18 mouse cellular contexts compared by ENCODE assay signal in the genomic region with DNA sequence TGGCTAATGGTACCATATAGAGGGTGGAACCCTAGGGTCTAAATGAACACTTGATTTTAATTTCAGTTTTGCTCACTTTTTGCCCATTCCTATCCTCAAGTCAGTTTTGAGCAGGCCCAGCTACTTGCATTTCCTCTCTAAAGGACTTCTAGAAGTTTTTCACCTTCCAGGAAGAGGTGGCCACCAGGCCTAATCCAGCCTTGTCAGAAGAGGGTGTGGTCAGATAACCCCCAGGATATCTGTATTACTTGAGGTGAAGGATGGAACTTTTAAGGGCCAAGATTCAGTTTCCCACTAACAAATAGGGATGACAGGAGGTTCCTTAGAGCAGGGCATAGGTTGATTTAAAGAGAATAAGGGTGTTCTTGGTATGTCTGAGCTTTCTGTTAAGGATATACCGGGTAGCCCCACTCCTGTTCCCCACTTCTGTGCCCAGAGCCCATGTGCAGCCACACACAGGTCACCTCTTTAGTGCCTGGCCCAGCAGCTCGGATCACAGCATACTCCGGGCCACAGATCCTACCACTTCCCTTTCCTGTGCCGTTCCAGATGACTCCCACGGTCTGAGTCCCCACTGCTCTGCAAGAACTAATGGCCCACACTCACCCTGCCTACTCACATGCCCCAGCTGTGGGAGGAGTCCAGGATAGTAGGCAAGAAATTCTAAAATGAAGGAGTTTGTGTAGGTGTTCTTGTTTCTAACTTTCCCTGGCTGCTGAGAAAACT. TPM values are rescaled to one million over a fixed set of nuclear protein-coding genes. Genes with fewer than 3 reads are reported as not detected.
A peak's percentile ranks its signal among the peaks of the same experiment; 100 is the strongest.
DNase-seq lines count a peak whose midpoint lies in the region; ATAC-seq and TF ChIP-seq lines count a peak whose summit lies in the region.
"Had no signal": no experiment of that assay in that cellular context is flagged by ENCODE, and none has a peak within 500 bp of the region (broad histone marks: within the 10 kb centered on the region; RNA-seq: fewer than 3 reads in every experiment).

No protein-coding gene starts in this region.

- 46% methylated on average over 5 of the region's 5 CpGs for WGBS in lung, postnatal 0 days
- 22% methylated on average over 5 of the region's 5 CpGs for WGBS in liver, embryonic 15.5 days (ENCODE audit: insufficient replicate concordance)
- WGBS in kidney, adult 2 months: 43% methylated on average over 5 of the region's 5 CpGs

- H3K4me2 ChIP-seq in lung, postnatal 0 days (replicated peaks; ENCODE audit: low read depth, low read length): no peak overlapping the region
- H3K4me2 ChIP-seq in liver, embryonic 15.5 days: 0 out of 2 replicates have a peak overlapping the region, but pooled peaks have one; percentile 7
- H3K4me2 ChIP-seq: heart, embryonic 13.5 days; limb, embryonic 15.5 days; midbrain, embryonic 13.5 days had no signal

- no peak for TF ChIP-seq POLR2A in kidney, adult 2 months (IDR thresholded peaks at IDR 0.05; ENCODE audit: low read depth, low read length)

- TF ChIP-seq EP300 in lung, postnatal 0 days (IDR thresholded peaks at IDR 0.05): no peak

- no peaks in the 10 kb centered on the region for H3K36me3 ChIP-seq in lung, postnatal 0 days (ENCODE audit: insufficient read depth, low read length)
- no peaks in the 10 kb centered on the region for H3K36me3 ChIP-seq in liver, embryonic 15.5 days (replicated peaks)
- no peaks in the 10 kb centered on the region for H3K36me3 ChIP-seq in kidney, adult 2 months (ENCODE audit: control insufficient read depth, insufficient read depth, low read length)
- H3K36me3 ChIP-seq: heart, embryonic 13.5 days; hindbrain, embryonic 10.5 days; limb, embryonic 15.5 days; midbrain, embryonic 13.5 days had no signal

- H3K9me3 ChIP-seq in lung, postnatal 0 days (ENCODE audit: low read length): no peaks in the 10 kb centered on the region
- no peaks in the 10 kb centered on the region for H3K9me3 ChIP-seq in liver, embryonic 15.5 days (replicated peaks)
- H3K9me3 ChIP-seq: heart, embryonic 13.5 days; hindbrain, embryonic 10.5 days; limb, embryonic 15.5 days had no signal

- no peaks in the 10 kb centered on the region for H3K27me3 ChIP-seq in lung, postnatal 0 days (replicated peaks; ENCODE audit: insufficient read depth, low read length)
- peaks cover 6% of the 10 kb centered on the region; the same call in 1 of the 2 replicates for H3K27me3 ChIP-seq in liver, embryonic 15.5 days
- no peaks in the 10 kb centered on the region for H3K27me3 ChIP-seq in kidney, adult 2 months (replicated peaks; ENCODE audit: control insufficient read depth, insufficient read depth, low read length)
- H3K27me3 ChIP-seq: heart, embryonic 13.5 days; limb, embryonic 15.5 days; midbrain, embryonic 13.5 days had no signal

- no peak overlapping the region for H3K27ac ChIP-seq in lung, postnatal 0 days (ENCODE audit: low read length)
- no peak overlapping the region for H3K27ac ChIP-seq in liver, embryonic 15.5 days (replicated peaks)
- H3K27ac ChIP-seq in kidney, adult 2 months (ENCODE audit: insufficient read depth, low read depth, low read length): no peak overlapping the region
- H3K27ac ChIP-seq: heart, embryonic 13.5 days; hindbrain, embryonic 10.5 days; limb, embryonic 15.5 days; midbrain, embryonic 13.5 days had no signal

- ATAC-seq in lung, postnatal 0 days: 0 out of 2 replicates have a peak, but pooled peaks have one; percentile 20
- ATAC-seq in common myeloid progenitor, adult 5-6 weeks (replicated peaks; ENCODE audit: low read depth, poor library complexity, severe bottlenecking): peak; percentile 86
- peak; percentile 43; the same call in 1 of the 2 replicates for ATAC-seq in liver, embryonic 15.5 days (ENCODE audit: insufficient read depth)
- ATAC-seq: CD4-positive, CD25-positive, alpha-beta regulatory T cell, adult 4 months; midbrain, embryonic 13.5 days had no signal

- no peak overlapping the region for H3K4me3 ChIP-seq in lung, postnatal 0 days (ENCODE audit: low read depth, low read length)
- H3K4me3 ChIP-seq in liver, embryonic 15.5 days (replicated peaks): no peak overlapping the region
- no peak overlapping the region for H3K4me3 ChIP-seq in kidney, adult 2 months (ENCODE audit: insufficient read depth, low read depth, low read length)
- H3K4me3 ChIP-seq: heart, embryonic 13.5 days; hindbrain, embryonic 10.5 days; limb, embryonic 15.5 days; midbrain, embryonic 13.5 days had no signal

- TF ChIP-seq CTCF in lung, postnatal 0 days (IDR thresholded peaks at IDR 0.05): no peak
- TF ChIP-seq CTCF in kidney, adult 2 months (conservative IDR thresholded peaks at IDR 0.05; ENCODE audit: insufficient read depth, insufficient read length, low read depth, low read length): no peak

- no peak overlapping the region for H3K9ac ChIP-seq in lung, postnatal 0 days (replicated peaks; ENCODE audit: low read depth)
- no peak overlapping the region for H3K9ac ChIP-seq in liver, embryonic 15.5 days
- H3K9ac ChIP-seq: heart, embryonic 13.5 days; limb, embryonic 15.5 days; midbrain, embryonic 13.5 days had no signal

- DNase-seq in lung, postnatal 0 days (ENCODE audit: low spot score): no peak
- DNase-seq in lung, postnatal 14 days: no peak
- DNase-seq in cerebellum, postnatal 25 days: no peak
- DNase-seq in gastrocnemius, postnatal 10 days: no peak
- no peak for DNase-seq in kidney, adult 2 months
- DNase-seq: adrenal gland, postnatal 10 days; cerebellum, adult 9-11 months; embryo, embryonic 11 days; gastrocnemius, postnatal 36 days; kidney, adult 8-10 months; thymus, adult 2 months had no signal

- peaks cover 3% of the 10 kb centered on the region; the same call in 1 of the 2 replicates for H3K4me1 ChIP-seq in lung, postnatal 0 days (ENCODE audit: insufficient read depth, low read depth, low read length)
- H3K4me1 ChIP-seq in liver, embryonic 15.5 days (replicated peaks): peaks cover 29% of the 10 kb centered on the region
- H3K4me1 ChIP-seq in kidney, adult 2 months (ENCODE audit: control insufficient read depth, insufficient read depth, low read length): no peaks in the 10 kb centered on the region

RNA-seq across cellular contexts. Expression of gene Rai1, which starts 14.0 kb away (rescaled TPM):
- polyA plus RNA-seq in lung, postnatal 0 days (2015; fragmentation: Nextera tagmentation; extraction: Ambion mirVana): 13.5 and 16.2 TPM in 2 replicates
- 15.5 and 21.1 TPM in 2 replicates for total RNA-seq in common myeloid progenitor, adult 5-6 weeks (2017)
- 3.8 and 4.6 TPM in 2 replicates for polyA plus RNA-seq in liver, embryonic 15.5 days (2015; fragmentation: Nextera tagmentation; extraction: Ambion mirVana)
- 10 to 100 TPM; 27.7 to 37.6 TPM for total RNA-seq in gastrocnemius, postnatal 10 days (2021)
- 26.1 and 29.2 TPM in 2 replicates for polyA plus RNA-seq in kidney, adult 2 months (2012; rRNA removed)

RNA-seq across cellular contexts. Expression of gene Pemt, which starts 44.6 kb away (rescaled TPM):
- polyA plus RNA-seq in lung, postnatal 0 days (2015; fragmentation: Nextera tagmentation; extraction: Ambion mirVana): 5.0 and 6.0 TPM in 2 replicates
- 0.92 and 5.6 TPM in 2 replicates for total RNA-seq in common myeloid progenitor, adult 5-6 weeks (2017)
- polyA plus RNA-seq in liver, embryonic 15.5 days (2015; fragmentation: Nextera tagmentation; extraction: Ambion mirVana): 23.5 and 41.5 TPM in 2 replicates
- 1 to 10 TPM; 3.0 to 4.0 TPM for total RNA-seq in gastrocnemius, postnatal 10 days (2021)
- polyA plus RNA-seq in kidney, adult 2 months (2012; rRNA removed): 7.1 and 8.7 TPM in 2 replicates

Comparison
In these comparisons a context has a peak if more than half of its experiments do, and no peak if none do; other contexts are left out.
1. ATAC-seq: peak in every context shown above with its lines; median percentile 86 in common myeloid progenitor, adult 5-6 weeks; 43 in liver, embryonic 15.5 days; 20 in lung, postnatal 0 days.